Mouse (Mus musculus): ENCODE results near the gene Gnb1.
A peak's percentile ranks its signal among the peaks of the same experiment; 100 is the strongest.

Gene Gnb1

GRCm38 (mm10) chr4:155487746-155488145, 3.4 kb upstream of the Gnb1 start:
- no peak for DNase-seq

GRCm38 (mm10) chr4:155488232-155489025, 2.7 kb upstream of the Gnb1 start:
- peak; percentile 98 for DNase-seq

GRCm38 (mm10) chr4:155489101-155489970, 1.8 kb upstream of the Gnb1 start:
- DNase-seq: no peak

GRCm38 (mm10) chr4:155490456-155490855, 705 bp upstream of the Gnb1 start:
- DNase-seq: peak; percentile 54

GRCm38 (mm10) chr4:155491529-155492130, 469 bp downstream of the Gnb1 start:
- no peak for DNase-seq

- DNase-seq: peak; percentile 65
Observed at GRCm38 (mm10) chr4:155492131-155492633, 1.0 kb downstream of the Gnb1 start.

GRCm38 (mm10) chr4:155494891-155495290, 3.7 kb downstream of the Gnb1 start:
- no peak for DNase-seq

- DNase-seq: no peak
Observed at GRCm38 (mm10) chr4:155497963-155498362, 6.8 kb downstream of the Gnb1 start.

GRCm38 (mm10) chr4:155501126-155501525, 10.0 kb downstream of the Gnb1 start:
- DNase-seq: no peak

- DNase-seq: no peak
Observed at GRCm38 (mm10) chr4:155505067-155505466, 13.9 kb downstream of the Gnb1 start.

- DNase-seq: no peak
Observed at GRCm38 (mm10) chr4:155505671-155506295, 14.6 kb downstream of the Gnb1 start.

- DNase-seq: no peak
Observed at GRCm38 (mm10) chr4:155508614-155509013, 17.5 kb downstream of the Gnb1 start.

GRCm38 (mm10) chr4:155510981-155511380, 19.8 kb downstream of the Gnb1 start:
- no peak for DNase-seq

- no peak for DNase-seq
Observed at GRCm38 (mm10) chr4:155514810-155515209, 23.6 kb downstream of the Gnb1 start.

GRCm38 (mm10) chr4:155517948-155518517, 26.9 kb downstream of the Gnb1 start:
- peak; percentile 34 for DNase-seq

- no peak for DNase-seq
Observed at GRCm38 (mm10) chr4:155522327-155522726, 31.2 kb downstream of the Gnb1 start.

GRCm38 (mm10) chr4:155525751-155526150, 34.6 kb downstream of the Gnb1 start:
- DNase-seq: no peak

GRCm38 (mm10) chr4:155529294-155529693, 38.1 kb downstream of the Gnb1 start:
- peak; percentile 62 for DNase-seq

- no peak for DNase-seq
Observed at GRCm38 (mm10) chr4:155549993-155550392, 58.8 kb downstream of the Gnb1 start.

- peak; percentile 50 for DNase-seq
Observed at GRCm38 (mm10) chr4:155550446-155550845, 59.3 kb downstream of the Gnb1 start.

GRCm38 (mm10) chr4:155551073-155551472, 59.9 kb downstream of the Gnb1 start:
- no peak for DNase-seq

GRCm38 (mm10) chr4:155552917-155553532, 61.9 kb downstream of the Gnb1 start:
- DNase-seq: no peak

Measured in lung, postnatal 36 days (tissue).